Mouse (Mus musculus): ENCODE data around the gene 6430531B16Rik.

DNA sequence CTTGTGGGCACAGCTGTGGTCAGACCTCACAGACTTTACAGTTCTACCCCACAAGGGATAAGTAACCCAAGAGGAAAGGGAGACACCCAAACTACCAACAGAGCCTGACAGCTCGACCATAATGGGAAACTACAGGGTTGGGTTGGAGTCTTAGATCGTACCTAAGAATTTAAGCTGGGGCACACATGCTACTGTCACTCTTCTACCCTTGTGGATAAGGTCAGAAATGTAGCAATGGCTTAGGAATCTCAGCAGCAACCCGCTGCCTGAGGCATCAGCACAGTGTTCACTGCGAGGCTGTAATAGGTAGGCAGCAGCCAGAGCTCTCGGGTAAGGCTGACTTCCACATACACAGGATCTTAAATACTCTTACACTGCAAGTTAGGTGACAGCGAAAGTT, 15.0 kb upstream of the 6430531B16Rik start:
- no peak for TF ChIP-seq CTCF (IDR thresholded peaks at IDR 0.05; ENCODE audit: control insufficient read depth, insufficient read depth, low read length)
- no peak for TF ChIP-seq POLR2A (IDR thresholded peaks at IDR 0.05; ENCODE audit: borderline replicate concordance, control insufficient read depth, low read depth, low read length)
